Mouse (Mus musculus): Measurements from ENCODE around the gene Atp5f1. TPM values are rescaled to one million over a fixed set of nuclear protein-coding genes. Genes with fewer than 3 reads are reported as not detected.
A peak's percentile ranks its signal among the peaks of the same experiment; 100 is the strongest.

Atp5f1 gene
- polyA plus RNA-seq, 1 experiment from 2014 or later: 352 TPM

DNA sequence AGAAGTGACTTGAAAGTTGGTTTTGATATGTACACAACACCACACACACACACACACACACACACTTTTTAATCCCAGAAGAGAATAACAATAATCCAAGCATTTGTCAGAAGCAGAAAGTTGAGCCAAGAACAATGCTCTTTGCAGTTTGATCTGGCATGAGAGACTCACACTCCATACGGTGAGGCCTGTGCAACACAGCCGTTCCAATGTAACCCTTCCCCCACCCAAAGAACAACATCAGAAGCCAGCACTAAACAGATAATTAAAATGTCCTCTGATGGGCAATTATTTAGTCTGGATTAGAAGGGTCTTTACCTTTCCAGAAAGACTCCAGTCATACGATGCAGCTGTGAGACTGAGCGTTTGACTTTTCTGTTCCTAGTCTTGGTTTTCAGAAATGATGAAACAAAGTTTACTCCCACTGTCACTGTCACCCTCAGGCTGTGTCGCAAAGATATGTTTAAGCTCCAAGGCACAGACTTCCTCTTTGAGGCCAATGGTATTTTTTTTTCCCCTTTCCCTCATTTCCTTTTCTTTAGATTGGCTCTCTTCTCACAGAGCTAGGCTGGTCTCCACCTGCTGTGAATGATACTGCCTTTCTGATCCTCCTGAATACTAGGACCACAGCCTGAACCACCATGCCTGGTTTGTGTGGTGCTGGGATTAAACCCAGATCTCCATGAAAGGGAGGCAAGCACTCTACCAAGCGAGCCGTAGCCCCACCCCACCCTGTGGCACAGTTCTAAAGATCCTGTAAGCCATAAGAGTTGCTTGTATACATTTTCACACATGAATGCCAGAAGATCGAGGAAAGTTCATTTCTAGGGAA is 27.4 kb downstream of the Atp5f1 start, which contains the start of gene I830077J02Rik:
I830077J02Rik (minus strand) TSS at position 425 of the 832 bp plus-strand sequence.
- H3K27me3 ChIP-seq (replicated peaks; ENCODE audit: insufficient read depth, low read length): no peaks in the 10 kb centered on the region
- H3K4me1 ChIP-seq (ENCODE audit: insufficient read depth, low read depth, low read length): peaks cover 5% of the 10 kb centered on the region; the same call in 1 of the 2 replicates
- H3K36me3 ChIP-seq (ENCODE audit: insufficient read depth, low read length): no peaks in the 10 kb centered on the region
- ATAC-seq (peak; percentile 44; the same call in 1 of the 2 replicates), DNase-seq (ENCODE audit: low spot score) (peak; percentile 52)
- H3K4me3 ChIP-seq (ENCODE audit: low read depth, low read length): no peak within 1 kb of the TSS
- H3K9ac ChIP-seq (replicated peaks; ENCODE audit: low read depth): no peak within 1 kb of the TSS
- H3K4me2 ChIP-seq (replicated peaks; ENCODE audit: low read depth, low read length): no peak within 1 kb of the TSS
- 55% methylated on average over 8 of the region's 8 CpGs for WGBS
- no peak within 1 kb of the TSS for H3K27ac ChIP-seq (ENCODE audit: low read length)
- no peaks in the 10 kb centered on the region for H3K9me3 ChIP-seq (ENCODE audit: low read length)
- TF ChIP-seq CTCF (IDR thresholded peaks at IDR 0.05) (no peak), EP300 (IDR thresholded peaks at IDR 0.05) (no peak)

DNA sequence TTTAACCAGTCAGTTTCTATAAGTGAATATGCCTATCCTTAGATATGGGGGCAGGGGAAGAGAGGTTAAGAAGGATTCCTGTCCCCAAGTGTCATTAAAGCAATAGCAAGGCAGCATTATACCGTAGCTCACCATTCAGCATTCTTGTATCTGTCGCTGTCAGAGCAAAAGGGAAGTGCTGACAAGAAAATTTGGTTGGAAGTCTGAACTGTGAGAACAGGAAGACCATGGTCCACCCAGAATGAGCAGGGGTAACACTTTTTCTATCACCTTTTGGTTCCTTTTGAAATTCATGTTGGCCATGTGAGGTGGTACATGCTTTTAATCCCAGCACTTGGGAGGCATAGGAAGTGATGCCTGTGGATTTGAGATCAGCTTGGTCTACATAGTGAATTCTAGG is 28.8 kb downstream of the Atp5f1 start:
- 0 out of 2 replicates have a peak overlapping the region, but pooled peaks have one; percentile 1 for H3K4me2 ChIP-seq (replicated peaks; ENCODE audit: low read depth, low read length)
- no peaks in the 10 kb centered on the region for H3K9me3 ChIP-seq (ENCODE audit: low read length)
- ATAC-seq: no peak
- H3K4me1 ChIP-seq (ENCODE audit: insufficient read depth, low read depth, low read length): peaks cover 5% of the 10 kb centered on the region; the same call in 1 of the 2 replicates
- no peak overlapping the region for H3K9ac ChIP-seq (replicated peaks; ENCODE audit: low read depth)
- 75% methylated on average over 2 of the region's 2 CpGs for WGBS
- DNase-seq (ENCODE audit: low spot score): no peak
- H3K36me3 ChIP-seq (ENCODE audit: insufficient read depth, low read length): no peaks in the 10 kb centered on the region
- H3K4me3 ChIP-seq (ENCODE audit: low read depth, low read length): no peak overlapping the region
- no peaks in the 10 kb centered on the region for H3K27me3 ChIP-seq (replicated peaks; ENCODE audit: insufficient read depth, low read length)
- TF ChIP-seq CTCF (IDR thresholded peaks at IDR 0.05) (no peak), EP300 (IDR thresholded peaks at IDR 0.05) (no peak)
- H3K27ac ChIP-seq (ENCODE audit: low read length): no peak overlapping the region

DNA sequence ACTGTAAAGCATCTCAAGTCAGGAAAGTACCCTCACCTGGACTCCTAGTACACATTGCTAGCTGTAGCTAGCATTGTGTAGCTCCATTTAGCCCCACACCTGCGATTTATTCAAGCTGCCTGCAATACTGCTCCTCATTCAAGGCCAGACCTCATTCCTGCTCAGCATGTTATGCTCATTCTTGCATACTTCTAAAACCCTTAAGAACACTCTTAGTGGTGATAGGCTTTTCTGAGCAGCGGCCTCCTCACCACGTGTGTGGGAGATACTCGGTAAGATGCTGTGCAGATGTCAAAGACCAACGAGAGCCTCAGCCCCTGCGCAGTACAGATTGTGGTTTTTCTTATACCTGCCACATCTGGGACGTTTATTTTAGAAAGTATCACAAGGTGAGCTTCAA is 30.1 kb downstream of the Atp5f1 start:
- H3K27me3 ChIP-seq (replicated peaks; ENCODE audit: insufficient read depth, low read length): no peaks in the 10 kb centered on the region
- WGBS: 57% methylated on average over 7 of the region's 7 CpGs
- H3K4me3 ChIP-seq (ENCODE audit: low read depth, low read length): no peak overlapping the region
- TF ChIP-seq CTCF (IDR thresholded peaks at IDR 0.05) (no peak), EP300 (IDR thresholded peaks at IDR 0.05) (peak; percentile 42; the same call in 1 of the 2 replicates)
- no peaks in the 10 kb centered on the region for H3K36me3 ChIP-seq (ENCODE audit: insufficient read depth, low read length)
- no peak overlapping the region for H3K9ac ChIP-seq (replicated peaks; ENCODE audit: low read depth)
- H3K9me3 ChIP-seq (ENCODE audit: low read length): no peaks in the 10 kb centered on the region
- DNase-seq (ENCODE audit: low spot score) (peak; percentile 38), ATAC-seq (peak; percentile 59; the same call in 1 of the 2 replicates)
- no peak overlapping the region for H3K27ac ChIP-seq (ENCODE audit: low read length)
- H3K4me1 ChIP-seq (ENCODE audit: insufficient read depth, low read depth, low read length): peaks cover 5% of the 10 kb centered on the region; the same call in 1 of the 2 replicates
- no peak overlapping the region for H3K4me2 ChIP-seq (replicated peaks; ENCODE audit: low read depth, low read length)

DNA sequence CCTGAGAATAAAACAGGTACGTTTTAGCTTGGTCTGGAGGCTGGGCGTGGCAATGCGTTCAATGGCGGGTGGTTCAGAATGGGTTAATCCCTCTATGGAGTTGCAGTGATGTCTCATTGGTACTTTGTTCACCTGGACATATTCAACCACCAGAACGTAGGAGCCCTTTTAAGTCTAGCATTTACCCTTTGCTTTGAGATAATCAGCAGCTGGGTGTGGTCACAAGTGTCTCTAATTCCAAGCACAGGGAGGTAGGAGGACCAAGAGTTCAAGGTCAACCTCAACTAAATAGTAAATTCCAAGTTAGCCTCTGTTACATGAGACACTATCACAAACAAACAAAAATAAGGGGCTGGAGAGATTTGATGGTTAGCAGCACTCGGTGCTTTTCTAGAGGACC is 31.1 kb downstream of the Atp5f1 start:
- WGBS: 75% methylated on average over 6 of the region's 6 CpGs
- DNase-seq (ENCODE audit: low spot score): no peak
- no peak overlapping the region for H3K4me3 ChIP-seq (ENCODE audit: low read depth, low read length)
- H3K9ac ChIP-seq (replicated peaks; ENCODE audit: low read depth): no peak overlapping the region
- H3K27me3 ChIP-seq (replicated peaks; ENCODE audit: insufficient read depth, low read length): no peaks in the 10 kb centered on the region
- no peak for ATAC-seq
- no peaks in the 10 kb centered on the region for H3K4me1 ChIP-seq (ENCODE audit: insufficient read depth, low read depth, low read length)
- no peaks in the 10 kb centered on the region for H3K9me3 ChIP-seq (ENCODE audit: low read length)
- H3K27ac ChIP-seq (ENCODE audit: low read length): no peak overlapping the region
- TF ChIP-seq EP300 (IDR thresholded peaks at IDR 0.05): no peak
- no peak for TF ChIP-seq CTCF (IDR thresholded peaks at IDR 0.05)
- no peaks in the 10 kb centered on the region for H3K36me3 ChIP-seq (ENCODE audit: insufficient read depth, low read length)
- H3K4me2 ChIP-seq (replicated peaks; ENCODE audit: low read depth, low read length): no peak overlapping the region

DNA sequence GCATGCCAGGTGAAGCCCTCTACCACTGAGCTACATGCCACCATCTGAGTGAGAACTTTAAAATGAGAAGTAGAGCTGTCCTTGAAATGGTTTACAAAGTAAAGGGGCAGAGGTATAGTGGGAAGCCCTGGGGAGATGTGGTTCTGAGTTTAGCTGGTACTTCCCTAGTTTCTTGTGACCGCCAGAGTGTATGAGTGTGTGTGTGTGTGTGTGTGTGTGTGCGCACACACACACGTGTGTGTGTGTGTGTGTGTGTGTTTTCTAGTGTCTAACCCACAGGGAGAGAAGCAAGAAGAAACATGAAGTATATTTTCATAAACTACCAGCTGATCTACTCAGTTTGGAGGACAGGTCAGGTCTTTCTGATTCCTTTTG is 31.7 kb downstream of the Atp5f1 start:
- no peak for DNase-seq (ENCODE audit: low spot score)
- H3K36me3 ChIP-seq (ENCODE audit: insufficient read depth, low read length): no peaks in the 10 kb centered on the region
- no peak overlapping the region for H3K27ac ChIP-seq (ENCODE audit: low read length)
- H3K9ac ChIP-seq (replicated peaks; ENCODE audit: low read depth): no peak overlapping the region
- no peak overlapping the region for H3K4me3 ChIP-seq (ENCODE audit: low read depth, low read length)
- H3K9me3 ChIP-seq (ENCODE audit: low read length): no peaks in the 10 kb centered on the region
- ATAC-seq: no peak
- H3K4me1 ChIP-seq (ENCODE audit: insufficient read depth, low read depth, low read length): no peaks in the 10 kb centered on the region
- H3K4me2 ChIP-seq (replicated peaks; ENCODE audit: low read depth, low read length): no peak overlapping the region
- H3K27me3 ChIP-seq (replicated peaks; ENCODE audit: insufficient read depth, low read length): no peaks in the 10 kb centered on the region
- 71% methylated on average over 3 of the region's 3 CpGs for WGBS
- TF ChIP-seq CTCF (IDR thresholded peaks at IDR 0.05) (no peak), EP300 (IDR thresholded peaks at IDR 0.05) (no peak)

DNA sequence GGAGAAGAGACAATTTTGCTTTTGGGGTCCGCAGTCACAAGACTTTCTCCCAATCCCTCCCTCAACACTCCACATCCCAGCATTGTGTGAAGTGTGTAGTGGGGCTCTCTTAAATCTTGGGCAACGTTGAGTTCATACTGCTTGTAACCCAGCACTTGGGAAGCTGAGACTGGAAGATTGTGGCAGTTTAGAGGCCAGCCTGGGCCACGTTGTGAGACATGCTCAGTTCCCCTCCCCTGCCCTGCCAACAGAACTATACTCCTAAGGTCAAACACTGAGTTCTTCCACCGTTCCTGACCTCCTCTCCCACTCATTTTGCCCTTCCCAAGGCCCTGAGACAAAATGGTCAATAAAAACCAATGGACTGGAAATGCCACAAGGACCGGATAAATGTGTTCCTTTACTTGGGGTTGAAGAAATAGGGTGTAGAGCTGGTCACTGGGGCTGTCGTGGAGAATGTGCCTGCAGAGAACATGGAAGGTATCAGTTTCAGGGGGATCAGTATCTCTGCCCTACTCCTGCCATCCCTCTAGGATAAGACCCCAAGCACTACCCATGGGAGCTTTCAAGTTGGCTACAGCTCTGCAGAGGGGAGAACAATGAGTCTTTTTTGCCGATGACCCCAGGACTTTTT is 32.2 kb downstream of the Atp5f1 start:
- Histone ChIP-seq H3K4me2 (replicated peaks; ENCODE audit: low read depth, low read length) (no peak overlapping the region), H3K9me3 (ENCODE audit: low read length) (no peaks in the 10 kb centered on the region), H3K4me3 (ENCODE audit: low read depth, low read length) (no peak overlapping the region), H3K9ac (replicated peaks; ENCODE audit: low read depth) (no peak overlapping the region), H3K27me3 (replicated peaks; ENCODE audit: insufficient read depth, low read length) (no peaks in the 10 kb centered on the region), H3K4me1 (ENCODE audit: insufficient read depth, low read depth, low read length) (no peaks in the 10 kb centered on the region), H3K36me3 (ENCODE audit: insufficient read depth, low read length) (no peaks in the 10 kb centered on the region), H3K27ac (ENCODE audit: low read length) (no peak overlapping the region)
- DNase-seq (ENCODE audit: low spot score) (no peak), ATAC-seq (no peak)
- TF ChIP-seq EP300 (IDR thresholded peaks at IDR 0.05) (no peak), CTCF (IDR thresholded peaks at IDR 0.05) (no peak)
- 82% methylated on average over 7 of the region's 7 CpGs for WGBS

Measured in lung, postnatal 0 days (tissue).